Mouse (Mus musculus) mouse embryonic stem cell (cell line): ENCODE results near the gene Wdfy4.

Experiments
- in situ Hi-C, 2 experiments: fragments of 300-500 bp; cut with MboI; formaldehyde crosslinking; loops; 1 replicate in 1 of 2; 3 replicates in 1 of 2; pipeline ENCODE4 v1.14.3; 2019 to 2020; ENCODE audit warnings: low sequenced_read_pairs in 2 of 2, low pct_unique_long_range_greater_than_20kb in 1 of 2, mixed read lengths in 1 of 2; ENCODE audit not compliant: unreplicated experiment in 1 of 2

Gene Wdfy4

DNA sequence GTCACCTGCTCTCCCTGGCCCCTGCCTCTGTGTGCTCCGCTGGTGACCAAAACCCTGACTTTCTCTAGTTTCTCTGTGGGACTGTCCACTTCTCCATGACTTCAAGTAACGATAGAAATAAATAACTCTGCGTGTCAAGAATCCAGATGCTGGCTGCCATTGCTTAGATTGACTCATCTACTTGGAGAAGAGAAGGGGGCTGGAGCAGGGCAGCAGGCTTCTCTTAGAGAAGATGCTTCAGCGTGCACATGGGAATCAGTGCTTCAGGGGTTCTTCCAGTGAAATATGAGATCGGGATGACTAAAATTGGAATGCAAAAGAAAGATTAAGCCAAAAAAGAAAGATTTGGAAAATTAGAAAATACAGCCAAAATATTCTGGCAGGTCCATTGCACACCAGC, 165.7 kb downstream of the Wdfy4 start:
- in situ Hi-C loops: no loop called here

DNA sequence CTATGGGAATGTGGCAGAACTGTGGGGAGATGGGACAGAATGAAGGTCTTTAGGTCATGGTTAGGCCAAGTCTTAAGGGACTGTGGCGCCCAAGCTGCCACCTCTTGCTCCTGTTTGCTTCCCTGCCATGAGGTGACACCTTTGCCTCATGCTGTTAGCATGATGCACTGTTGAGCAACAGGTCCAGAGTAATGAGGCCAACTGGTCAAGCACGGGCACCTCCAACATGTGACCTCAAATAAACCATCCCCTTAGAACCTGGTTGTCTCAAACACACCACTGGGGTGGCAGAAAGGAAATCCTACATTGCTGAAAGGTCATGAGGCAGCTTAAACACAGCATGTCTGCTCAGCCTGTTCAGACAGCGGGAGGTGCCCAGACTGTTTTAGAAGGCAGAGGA, 166.3 kb downstream of the Wdfy4 start:
- in situ Hi-C loops: no loop called here

DNA sequence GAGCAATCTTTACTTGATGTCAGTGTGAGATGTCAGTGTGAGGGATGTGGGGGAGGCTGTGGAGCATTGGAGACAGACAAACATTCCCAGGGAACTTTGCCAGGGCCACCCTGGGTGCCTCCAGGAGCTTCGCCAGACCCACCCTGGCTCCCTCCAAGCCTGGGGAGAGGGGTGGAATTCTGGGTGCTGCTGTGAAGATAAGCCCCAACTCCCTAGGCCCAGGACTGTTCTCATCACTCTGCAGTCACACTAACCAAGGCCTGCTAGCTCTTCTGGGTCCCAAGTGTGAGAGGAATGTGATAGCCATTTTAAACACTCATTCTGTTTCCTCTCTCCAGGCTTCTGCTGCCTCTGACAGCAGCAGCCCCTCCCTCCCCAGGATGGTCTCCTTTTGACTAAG, 177.7 kb downstream of the Wdfy4 start:
- in situ Hi-C loops: no loop called here

GRCm38 (mm10) chr14:33005114-33005513, 180.2 kb downstream of the Wdfy4 start:
- in situ Hi-C loops: no loop called here

GRCm38 (mm10) chr14:33000112-33000979, 185.0 kb downstream of the Wdfy4 start:
- in situ Hi-C loops: no loop called here

GRCm38 (mm10) chr14:32999511-32999910, 185.8 kb downstream of the Wdfy4 start:
- in situ Hi-C loops: no loop called here

DNA sequence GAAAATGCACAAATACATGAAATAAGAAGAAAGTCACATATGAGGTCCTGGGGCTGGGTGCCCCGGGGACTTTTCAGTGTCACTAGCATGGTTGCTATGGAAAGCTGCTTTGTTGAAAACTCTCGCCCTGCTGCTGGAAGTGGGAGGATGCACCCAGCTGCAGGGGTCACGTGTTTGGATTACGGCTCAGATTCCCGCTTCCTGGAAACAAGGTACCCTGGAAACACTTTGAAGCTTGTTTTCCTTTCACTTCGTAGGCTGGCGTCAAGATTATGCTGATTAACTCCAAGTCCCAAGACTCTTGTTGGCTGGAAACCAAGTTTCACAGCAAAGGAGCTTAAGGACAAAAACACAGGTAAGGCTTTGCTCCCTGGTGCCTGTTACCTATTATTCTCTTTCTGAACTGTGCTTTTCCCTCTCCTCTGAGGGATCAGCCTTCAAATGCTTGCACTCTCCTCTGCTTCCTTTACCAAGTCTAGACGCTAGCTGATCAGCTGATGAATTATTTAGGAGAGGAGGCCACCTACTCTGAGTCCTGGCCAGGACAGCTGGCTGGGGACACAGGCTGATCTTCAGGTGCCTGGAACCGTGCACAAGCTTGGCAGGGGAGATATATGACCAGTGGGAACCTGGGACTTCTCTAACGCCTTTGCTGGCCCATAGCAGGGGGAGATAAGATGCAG, 190.2 kb downstream of the Wdfy4 start:
- in situ Hi-C loops: no loop called here

- in situ Hi-C loops: no loop called here
These were observed 194.2 kb downstream of the Wdfy4 start, which contains the start of gene Lrrc18 for GRCm38 (mm10) chr14:32991082-32991481. Lrrc18 (plus strand) TSS chr14:32991382.

- in situ Hi-C loops: no loop called here
These were observed 198.6 kb downstream of the Wdfy4 start for GRCm38 (mm10) chr14:32986659-32987058.

GRCm38 (mm10) chr14:32984176-32984738, 201.1 kb downstream of the Wdfy4 start:
- in situ Hi-C loops: no loop called here

GRCm38 (mm10) chr14:32970700-32971099, 214.6 kb downstream of the Wdfy4 start:
- in situ Hi-C loops: no loop called here

DNA sequence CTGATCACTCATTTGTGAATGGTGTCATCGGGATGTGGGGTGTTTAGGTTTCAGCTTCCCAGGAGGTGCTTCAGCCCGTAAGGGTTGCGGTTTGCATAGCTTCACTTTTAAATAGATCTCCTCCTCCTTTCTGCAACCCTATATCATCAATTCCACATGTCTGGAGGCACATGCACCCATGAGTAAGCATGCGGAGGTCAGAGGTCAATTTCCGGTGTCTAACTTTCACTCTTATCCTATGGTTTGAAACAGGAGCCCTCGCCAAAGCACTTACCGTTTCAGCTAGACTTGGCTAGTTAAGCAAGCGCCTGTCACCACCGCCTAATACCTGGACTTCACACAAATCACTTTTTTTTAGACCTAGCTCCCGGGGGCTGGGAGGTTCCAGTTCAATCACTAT, 220.6 kb downstream of the Wdfy4 start:
- in situ Hi-C loops: no loop called here

- in situ Hi-C loops: no loop called here
These were observed 224.8 kb downstream of the Wdfy4 start for GRCm38 (mm10) chr14:32960481-32960880.

GRCm38 (mm10) chr14:32958671-32959070, 226.6 kb downstream of the Wdfy4 start:
- in situ Hi-C loops: no loop called here

- in situ Hi-C loops: no loop called here
These were observed 228.8 kb downstream of the Wdfy4 start for GRCm38 (mm10) chr14:32956486-32956885.

DNA sequence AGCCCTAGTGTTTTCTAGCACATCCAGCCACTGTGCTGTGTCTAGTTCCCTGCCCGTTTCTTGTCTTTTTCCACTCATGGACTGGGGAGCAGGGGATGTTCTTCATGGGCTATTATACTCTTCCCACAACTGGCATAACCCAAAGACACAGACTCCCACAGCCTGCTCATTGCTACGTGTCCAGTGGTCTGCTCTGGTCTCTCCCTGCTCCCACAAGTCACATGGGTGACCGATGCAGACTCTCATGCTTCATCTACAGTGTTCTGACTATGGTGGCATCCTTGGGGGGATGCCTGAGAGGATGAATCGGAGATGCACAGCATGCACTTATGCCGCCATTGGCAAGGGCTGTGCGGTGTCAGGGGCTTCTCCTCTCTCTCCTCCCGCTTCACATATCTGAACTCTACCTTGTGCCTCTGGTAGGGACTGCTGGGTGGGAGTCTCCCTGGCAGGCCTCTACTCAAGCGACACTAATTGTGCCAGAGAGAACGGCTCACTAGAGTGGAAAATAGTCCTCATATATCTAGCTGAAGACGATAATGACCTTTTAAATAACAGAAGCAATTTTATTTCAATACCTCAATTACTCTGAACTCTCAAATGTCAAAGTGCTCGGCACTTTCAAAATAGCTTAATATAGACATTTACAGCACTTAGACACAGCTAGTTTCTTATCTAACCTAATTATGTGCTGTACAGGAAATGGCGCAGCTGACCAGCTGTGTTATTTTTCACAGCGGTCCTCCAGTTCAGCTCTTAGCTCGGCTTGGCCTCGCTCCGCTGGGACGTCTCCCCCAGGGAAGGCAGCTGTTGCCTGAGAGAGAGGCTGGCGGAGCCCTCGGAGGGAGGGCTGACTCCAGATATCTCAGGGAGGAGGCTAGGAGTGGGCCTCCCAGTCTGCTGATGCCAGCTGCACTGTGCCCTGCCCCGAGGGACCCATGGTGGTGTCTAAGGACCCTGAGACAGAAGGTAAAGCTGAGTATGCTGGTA, 234.7 kb downstream of the Wdfy4 start:
- in situ Hi-C loops: no loop called here

GRCm38 (mm10) chr14:32947512-32947911, 237.8 kb downstream of the Wdfy4 start:
- in situ Hi-C loops: no loop called here

DNA sequence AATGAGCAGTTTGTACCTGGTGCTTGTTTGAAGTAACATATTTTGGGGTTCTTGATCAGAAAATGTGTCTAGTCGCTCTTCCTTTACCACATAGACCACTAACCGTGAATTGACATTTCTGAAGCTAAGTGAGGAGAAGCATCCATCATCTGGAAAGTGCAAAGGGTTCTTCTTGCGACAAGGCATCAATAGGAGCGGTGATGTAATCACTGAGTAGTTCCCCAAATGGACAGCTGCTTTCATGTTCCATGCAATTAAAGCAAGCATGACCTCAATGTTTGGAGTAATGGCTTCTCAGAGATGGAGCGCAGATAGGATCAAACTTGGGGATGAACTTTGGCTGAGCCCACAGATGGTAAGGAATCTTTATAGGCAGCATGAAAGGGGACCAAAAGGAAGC, 246.1 kb downstream of the Wdfy4 start:
- in situ Hi-C loops: no loop called here
